Mouse (Mus musculus): Measurements from ENCODE around the gene Vmn2r74. TPM values are rescaled to one million over a fixed set of nuclear protein-coding genes. Genes with fewer than 3 reads are reported as not detected.

Gene Vmn2r74
- not detected in 2 replicates for polyA plus RNA-seq (2015; fragmentation: Nextera tagmentation; extraction: Ambion mirVana)

- no peak within 1 kb of the TSS for H3K9ac ChIP-seq (ENCODE audit: low read depth, low read length)
- DNase-seq (ENCODE audit: low spot score), result no peak
- ATAC-seq (replicated peaks; ENCODE audit: low FRiP score, low read depth), result no peak
Observed at GRCm38 (mm10) chr7:85961529-85961928, at the start of gene Vmn2r74. Gene Vmn2r74 (minus strand): TSS chr7:85961629.

GRCm38 (mm10) chr7:86007533-86007932 is 46.1 kb upstream of the Vmn2r74 start:
- H3K4me3 ChIP-seq (replicated peaks; ENCODE audit: low read depth, low read length), result no peak overlapping the region
- WGBS, result 92% methylated on average over 2 of the region's 2 CpGs
- TF ChIP-seq CTCF (IDR thresholded peaks at IDR 0.05; ENCODE audit: low read depth), result no peak
- H3K4me2 ChIP-seq (ENCODE audit: low read length), result no peak overlapping the region
- no peaks in the 10 kb centered on the region for H3K27me3 ChIP-seq (ENCODE audit: insufficient read depth, low read length)
- H3K4me1 ChIP-seq (replicated peaks; ENCODE audit: insufficient read depth, low read length), result no peaks in the 10 kb centered on the region
- H3K9me3 ChIP-seq (replicated peaks; ENCODE audit: low read length), result no peaks in the 10 kb centered on the region
- ATAC-seq (replicated peaks; ENCODE audit: low FRiP score, low read depth) (no peak), DNase-seq (ENCODE audit: low spot score) (no peak)
- H3K9ac ChIP-seq (ENCODE audit: low read depth, low read length), result no peak overlapping the region
- no peaks in the 10 kb centered on the region for H3K36me3 ChIP-seq (ENCODE audit: insufficient read depth, low read length)
- H3K27ac ChIP-seq, result no peak overlapping the region

More at GRCm38 (mm10) chr7:85961529-85961928, at the start of gene Vmn2r74:
- Histone ChIP-seq H3K36me3 (ENCODE audit: insufficient read depth, low read length) (no peaks in the 10 kb centered on the region), H3K4me1 (replicated peaks; ENCODE audit: insufficient read depth, low read length) (no peaks in the 10 kb centered on the region), H3K9me3 (replicated peaks; ENCODE audit: low read length) (no peaks in the 10 kb centered on the region), H3K4me3 (replicated peaks; ENCODE audit: low read depth, low read length) (no peak within 1 kb of the TSS), H3K4me2 (ENCODE audit: low read length) (no peak within 1 kb of the TSS), H3K27ac (no peak within 1 kb of the TSS), H3K27me3 (ENCODE audit: insufficient read depth, low read length) (no peaks in the 10 kb centered on the region)
- no peak for TF ChIP-seq CTCF (IDR thresholded peaks at IDR 0.05; ENCODE audit: low read depth)

Other genes with a start within 250 kb of the Vmn2r74 start
- gene Vmn2r72, start 206.5 kb downstream of the Vmn2r74 start, polyA plus RNA-seq (2015; fragmentation: Nextera tagmentation; extraction: Ambion mirVana), result not detected in 2 replicates
- gene Vmn2r73, start 85.4 kb downstream of the Vmn2r74 start, polyA plus RNA-seq (2015; fragmentation: Nextera tagmentation; extraction: Ambion mirVana), result not detected in 2 replicates
- not detected in 2 replicates for gene Vmn2r75, start 210.1 kb upstream of the Vmn2r74 start, polyA plus RNA-seq (2015; fragmentation: Nextera tagmentation; extraction: Ambion mirVana)